Mouse (Mus musculus) stomach, postnatal 0 days (tissue): ENCODE results near the gene Ssbp2.

Experiments used
- CTCF ChIP-seq: IDR thresholded peaks from 2 replicates; pipeline ENCODE4 v1.5.1; 2016; ENCODE audit warnings: antibody characterized with exemption, low read depth, mild to moderate bottlenecking, moderate library complexity
- EP300 ChIP-seq: optimal IDR thresholded peaks from 2 replicates; pipeline ENCODE3; 2016; ENCODE audit warnings: antibody characterized with exemption

DNA sequence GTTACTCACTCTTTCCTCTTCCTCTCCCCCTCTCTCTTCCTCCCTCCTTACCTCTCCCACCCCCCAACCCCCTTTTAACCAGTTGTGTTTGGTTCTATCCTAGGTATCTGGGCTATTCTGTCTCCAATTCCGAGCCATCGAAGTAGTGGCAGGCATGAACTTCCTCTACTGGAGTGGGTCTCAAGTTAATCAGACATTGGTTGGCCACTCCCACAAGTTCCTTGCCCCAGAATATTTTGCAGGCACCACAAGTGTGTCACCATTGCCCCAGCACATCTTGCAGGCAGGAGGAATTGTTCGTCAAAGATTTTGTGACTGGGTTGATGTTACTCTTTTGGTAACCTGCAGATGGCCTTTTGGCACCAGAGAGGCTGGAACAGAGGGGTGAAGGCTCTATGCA lies 160.5 kb downstream of the Ssbp2 start:
- TF ChIP-seq CTCF (no peak), EP300 (no peak)
